Mouse (Mus musculus) CH12.LX (cell line): Measurements from ENCODE around the gene Olfr1337. TPM values are rescaled to one million over a fixed set of nuclear protein-coding genes. Genes with fewer than 3 reads are reported as not detected.

Source experiments
- DNase-seq: peaks from one replicate; pipeline ENCODE4 v3.0.0-alpha.2; 2013; ENCODE audit errors: extremely low read depth
- H3K27ac ChIP-seq: 2 replicates; pipeline ENCODE4 v1.5.1; 2012; ENCODE audit warnings: low read depth, mild to moderate bottlenecking, control low read depth, moderate library complexity; ENCODE audit not compliant: insufficient read depth
- H3K27me3 ChIP-seq: replicated peaks from 2 replicates; pipeline ENCODE3; 2012; ENCODE audit warnings: inconsistent platforms
- H3K36me3 ChIP-seq, 2 experiments: replicated peaks in 1 of 2; 2 replicates each; pipeline versions ENCODE3 to v1.6.1; 2012; ENCODE audit warnings: inconsistent platforms in 1 of 2, low read length in 1 of 2, mild to moderate bottlenecking in 1 of 2, mixed read lengths in 1 of 2, moderate library complexity in 1 of 2; ENCODE audit not compliant: control insufficient read depth in 1 of 2, insufficient read depth in 1 of 2
- H3K4me1 ChIP-seq, 2 experiments: 2 replicates each; pipeline ENCODE4 v1.6.1; 2012; ENCODE audit warnings: inconsistent platforms in 1 of 2, moderate library complexity in 1 of 2; ENCODE audit not compliant: insufficient read depth in 2 of 2, control insufficient read depth in 1 of 2
- H3K4me2 ChIP-seq: 2 replicates; pipeline ENCODE4 v1.6.1; 2012; ENCODE audit warnings: low read depth, mild to moderate bottlenecking, control low read depth; ENCODE audit not compliant: poor library complexity, insufficient read depth, severe bottlenecking
- H3K4me3 ChIP-seq, 3 experiments: fragments of 150-350 bp in 1 of 3; sonication (generic) in 1 of 3; replicated peaks in 1 of 3; 2 replicates each; pipeline versions ENCODE3 to v1.5.1; 2011 to 2012; ENCODE audit warnings: low read depth in 2 of 3, low read length in 2 of 3, mild to moderate bottlenecking in 2 of 3, moderate library complexity in 2 of 3, control low read depth in 1 of 3, improper control_type of control experiment in 1 of 3, inconsistent platforms in 1 of 3, mixed read lengths in 1 of 3; ENCODE audit not compliant: poor library complexity in 1 of 3
- H3K79me2 ChIP-seq: replicated peaks from 2 replicates; pipeline ENCODE4 v1.6.1; 2012; ENCODE audit warnings: mild to moderate bottlenecking, moderate library complexity; ENCODE audit not compliant: control insufficient read depth, poor library complexity, insufficient read depth, severe bottlenecking; ENCODE audit errors: extremely low read depth
- H3K9ac ChIP-seq: 2 replicates; pipeline ENCODE4 v1.6.1; 2012; ENCODE audit warnings: low read depth, mild to moderate bottlenecking, control low read depth, moderate library complexity; ENCODE audit not compliant: insufficient read depth
- H3K9me3 ChIP-seq: replicated peaks from 2 replicates; pipeline ENCODE3; 2012; ENCODE audit warnings: low read length, inconsistent platforms, mixed read lengths
- CHD1 ChIP-seq: IDR thresholded peaks from 2 replicates; pipeline ENCODE4 v1.6.1; 2012; ENCODE audit warnings: low read depth, low read length, improper control_type of control experiment, inconsistent platforms
- CHD2 ChIP-seq: IDR thresholded peaks from 2 replicates; pipeline ENCODE4 v1.6.1; 2011; ENCODE audit warnings: low read length, improper control_type of control experiment
- CTCF ChIP-seq, 2 experiments: IDR thresholded peaks in 1 of 2; conservative IDR thresholded peaks in 1 of 2; 2 replicates each; pipeline ENCODE4 v1.5.1; 2011 to 2012; ENCODE audit warnings: low read depth in 2 of 2, low read length in 2 of 2, improper control_type of control experiment in 1 of 2, inconsistent platforms in 1 of 2, mild to moderate bottlenecking in 1 of 2, moderate library complexity in 1 of 2
- ELF1 ChIP-seq: IDR thresholded peaks from 2 replicates; pipeline ENCODE4 v1.6.1; 2014; ENCODE audit warnings: low read depth, mild to moderate bottlenecking, inconsistent platforms, low read length, improper control_type of control experiment
- EP300 ChIP-seq: IDR thresholded peaks from 2 replicates; pipeline ENCODE4 v1.6.1; 2011; ENCODE audit warnings: low read length, improper control_type of control experiment
- ETS1 ChIP-seq: conservative IDR thresholded peaks from 2 replicates; pipeline ENCODE4 v1.6.1; 2012; ENCODE audit warnings: low read depth, mild to moderate bottlenecking, inconsistent platforms, low read length, improper control_type of control experiment, moderate library complexity
- HCFC1 ChIP-seq: IDR thresholded peaks from 2 replicates; pipeline ENCODE4 v1.6.1; 2012; ENCODE audit warnings: low read depth, mild to moderate bottlenecking, inconsistent platforms, low read length, improper control_type of control experiment
- MAX ChIP-seq: IDR thresholded peaks from 2 replicates; pipeline ENCODE4 v1.6.1; 2011; ENCODE audit warnings: low read length, improper control_type of control experiment
- MAZ ChIP-seq: IDR thresholded peaks from 2 replicates; pipeline ENCODE4 v1.6.1; 2012; ENCODE audit warnings: low read depth, mild to moderate bottlenecking, inconsistent platforms, low read length, improper control_type of control experiment, moderate library complexity
- MYC ChIP-seq: IDR thresholded peaks from 2 replicates; pipeline ENCODE4 v1.6.1; 2011; ENCODE audit warnings: low read depth, mild to moderate bottlenecking, improper control_type of control experiment, low read length
- NRF1 ChIP-seq: IDR thresholded peaks from 2 replicates; pipeline ENCODE4 v1.6.1; 2014; ENCODE audit warnings: low read depth, mild to moderate bottlenecking, inconsistent platforms, low read length, improper control_type of control experiment, moderate library complexity
- POLR2AphosphoS2 ChIP-seq: IDR thresholded peaks from 2 replicates; pipeline ENCODE4 v1.6.1; 2011; ENCODE audit warnings: low read depth, low read length, improper control_type of control experiment
- RAD21 ChIP-seq: IDR thresholded peaks from 2 replicates; pipeline ENCODE4 v1.6.1; 2011; ENCODE audit warnings: low read depth, mild to moderate bottlenecking, low read length, improper control_type of control experiment, moderate library complexity
- RCOR1 ChIP-seq: conservative IDR thresholded peaks from 2 replicates; pipeline ENCODE4 v1.6.1; 2012; ENCODE audit warnings: low read depth, mild to moderate bottlenecking, inconsistent platforms, low read length, improper control_type of control experiment
- SIN3A ChIP-seq: IDR thresholded peaks from 2 replicates; pipeline ENCODE4 v1.6.1; 2012; ENCODE audit warnings: low read length, improper control_type of control experiment, inconsistent platforms
- TBP ChIP-seq: conservative IDR thresholded peaks from 2 replicates; pipeline ENCODE4 v1.6.1; 2011; ENCODE audit warnings: low read depth, low read length, improper control_type of control experiment
- TCF12 ChIP-seq: IDR thresholded peaks from 2 replicates; pipeline ENCODE4 v1.6.1; 2014; ENCODE audit warnings: low read depth, mild to moderate bottlenecking, inconsistent platforms, low read length, improper control_type of control experiment
- USF1 ChIP-seq: IDR thresholded peaks from 2 replicates; pipeline ENCODE4 v1.6.1; 2014; ENCODE audit warnings: low read depth, mild to moderate bottlenecking, inconsistent platforms, low read length, improper control_type of control experiment
- USF2 ChIP-seq: conservative IDR thresholded peaks from 2 replicates; pipeline ENCODE4 v1.6.1; 2011; ENCODE audit warnings: low read depth, low read length, improper control_type of control experiment
- ZC3H11A ChIP-seq: IDR thresholded peaks from 2 replicates; pipeline ENCODE4 v1.6.1; 2012; ENCODE audit warnings: low read depth, mild to moderate bottlenecking, inconsistent platforms, low read length, improper control_type of control experiment
- ZKSCAN1 ChIP-seq: IDR thresholded peaks from 2 replicates; pipeline ENCODE4 v1.6.1; 2012; ENCODE audit warnings: low read depth, inconsistent platforms, low read length, improper control_type of control experiment, borderline replicate concordance
- dilution Hi-C: fragments of 300-500 bp; cut with MboI; formaldehyde crosslinking; loops from 2 replicates; pipeline ENCODE4 v1.14.3; 2020; ENCODE audit warnings: low sequenced_read_pairs; ENCODE audit not compliant: extremely low pct_unique_long_range_greater_than_20kb, extremely low pct_ligation_motif_present
- in situ Hi-C: fragments of 300-500 bp; cut with MboI; formaldehyde crosslinking; loops from 3 replicates; pipeline ENCODE4 v1.14.3; 2019; ENCODE audit warnings: low sequenced_read_pairs, low pct_ligation_motif_present, low pct_unique_long_range_greater_than_20kb, mixed read lengths
- polyA plus RNA-seq: library from polyadenylated mRNA; unstranded; fragments of >175 nt; gene quantifications from 2 replicates; pipeline ENCODE4 v1.2.1, GENCODE M21; 2012; ENCODE audit warnings: low read depth; ENCODE audit not compliant: insufficient read length
- total RNA-seq, 2 experiments: library from RNA; depleted of rRNA; stranded (reverse); fragments of 300-350 nt in 1 of 2; fragments of >200 nt in 1 of 2; gene quantifications; 2 replicates each; pipeline ENCODE4 v1.2.3; 2012 to 2014

The Olfr1337 gene
- total and polyA plus RNA-seq, 3 experiments: not detected

GRCm38 (mm10) chr4:118741881-118742280 lies 40.5 kb downstream of the Olfr1337 start:
- Histone ChIP-seq H3K79me2 (no peaks in the 10 kb centered on the region), H3K4me1 (no peaks in the 10 kb centered on the region), H3K36me3 (no peaks in the 10 kb centered on the region), H3K27ac (no peak overlapping the region), H3K4me2 (no peak overlapping the region), H3K4me3 (no peak overlapping the region), H3K9me3 (no peaks in the 10 kb centered on the region), H3K27me3 (peaks cover 47% of the 10 kb centered on the region), H3K9ac (no peak overlapping the region)
- dilution Hi-C loops (no loop called here), in situ Hi-C loops (no loop called here)
- no peak for DNase-seq
- no peak for TF ChIP-seq SIN3A
- no peak for TF ChIP-seq HCFC1
- no peak for TF ChIP-seq TCF12
- TF ChIP-seq EP300: no peak
- no peak for TF ChIP-seq RCOR1
- TF ChIP-seq POLR2AphosphoS2: no peak
- TF ChIP-seq USF2: no peak
- no peak for TF ChIP-seq MYC
- TF ChIP-seq MAZ: no peak
- TF ChIP-seq ETS1: no peak
- no peak for TF ChIP-seq NRF1
- TF ChIP-seq TBP: no peak
- TF ChIP-seq ELF1: no peak
- TF ChIP-seq ZKSCAN1: no peak
- no peak for TF ChIP-seq MAX
- TF ChIP-seq USF1: no peak
- no peak for TF ChIP-seq CTCF (conservative IDR thresholded peaks at IDR 0.05 in 1 of 2, IDR thresholded peaks at IDR 0.05 in 1 of 2; ENCODE audit: low read depth in 2 of 2, low read length in 2 of 2)
- no peak for TF ChIP-seq CHD1
- no peak for TF ChIP-seq ZC3H11A

GRCm38 (mm10) chr4:118740988-118741698 lies 41.2 kb downstream of the Olfr1337 start:
- H3K27ac ChIP-seq: no peak overlapping the region
- H3K27me3 ChIP-seq: peaks cover 55% of the 10 kb centered on the region
- TF ChIP-seq CHD2 (no peak), RAD21 (no peak)
- no peaks in the 10 kb centered on the region for H3K4me1 ChIP-seq
- dilution Hi-C loops (no loop called here), in situ Hi-C loops (no loop called here)
- DNase-seq: no peak
- no peaks in the 10 kb centered on the region for H3K9me3 ChIP-seq
- no peaks in the 10 kb centered on the region for H3K79me2 ChIP-seq
- no peak overlapping the region for H3K9ac ChIP-seq
- no peaks in the 10 kb centered on the region for H3K36me3 ChIP-seq
- no peak overlapping the region for H3K4me2 ChIP-seq
- H3K4me3 ChIP-seq: no peak overlapping the region
